Mouse (Mus musculus) thymus, postnatal 4 days (tissue): ENCODE data around the gene Ear1.
"Not testable (repeated sequence)": the region's sequence is repeated elsewhere in the genome, so short reads cannot be mapped to it uniquely, and the experiment has no call there.

Experiments
- DNase-seq: peaks from one replicate; pipeline ENCODE4 v3.0.0; 2021

The Ear1 gene

DNA sequence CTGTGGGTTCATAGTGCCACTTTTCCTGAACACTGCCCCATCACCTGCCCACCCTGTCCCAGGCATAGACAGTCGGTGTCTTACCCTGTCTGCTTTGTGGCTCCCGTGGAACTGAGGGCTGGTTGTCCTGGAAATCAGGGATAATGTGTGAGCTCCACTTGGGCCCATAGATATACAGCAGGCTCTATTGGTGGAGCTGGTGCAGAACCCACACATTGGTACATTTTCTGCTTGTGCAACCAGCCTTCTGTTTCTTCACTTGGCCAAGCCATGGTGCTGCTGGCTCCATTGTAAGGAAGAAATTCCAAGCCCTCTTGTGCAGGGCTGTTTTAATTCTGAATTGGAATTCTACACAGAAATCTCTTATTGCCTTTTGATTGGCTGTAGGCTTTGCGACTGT lies at the start of gene Ear1:
Ear1 (minus strand) TSS at position 101 of the 400 bp plus-strand sequence.
- not testable (repeated sequence) for DNase-seq

DNA sequence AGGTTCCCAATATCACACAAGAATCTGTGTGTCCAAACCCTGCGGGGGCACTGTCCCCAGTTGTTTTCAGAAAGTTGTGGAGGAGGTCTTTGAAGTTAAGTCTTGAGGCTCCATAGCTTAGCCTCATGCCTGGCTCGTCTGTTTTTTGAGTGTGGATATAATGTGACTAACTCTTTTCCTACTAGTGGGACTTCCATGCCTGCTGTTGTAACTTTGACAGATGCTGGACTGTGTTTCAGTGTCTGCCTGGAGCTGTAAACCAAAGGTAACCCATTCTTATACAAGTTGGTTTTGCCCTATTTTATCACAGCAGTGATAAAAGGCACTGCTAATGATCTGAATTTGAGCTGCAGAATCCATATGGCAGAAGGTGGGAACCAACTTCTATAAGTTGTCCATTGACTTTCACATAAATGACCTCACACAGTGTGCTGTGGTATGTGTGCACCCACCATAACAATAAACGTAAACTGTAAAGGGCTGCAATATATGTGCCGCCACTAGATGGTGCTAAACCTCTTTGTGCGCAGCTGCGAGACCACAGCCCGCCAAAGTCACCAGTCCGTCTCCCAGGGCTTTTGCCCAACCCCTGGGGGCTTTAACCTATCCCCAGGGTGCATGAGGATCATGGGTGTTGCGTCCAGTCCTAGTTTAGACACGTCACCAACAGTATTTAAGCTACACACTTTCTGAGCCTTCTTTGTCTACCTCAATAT lies 49.5 kb upstream of the Ear1 start, which contains the start of gene Gm8113:
Gm8113 (plus strand) TSS at position 703 of the 716 bp plus-strand sequence.
- DNase-seq: peak; percentile 64

DNA sequence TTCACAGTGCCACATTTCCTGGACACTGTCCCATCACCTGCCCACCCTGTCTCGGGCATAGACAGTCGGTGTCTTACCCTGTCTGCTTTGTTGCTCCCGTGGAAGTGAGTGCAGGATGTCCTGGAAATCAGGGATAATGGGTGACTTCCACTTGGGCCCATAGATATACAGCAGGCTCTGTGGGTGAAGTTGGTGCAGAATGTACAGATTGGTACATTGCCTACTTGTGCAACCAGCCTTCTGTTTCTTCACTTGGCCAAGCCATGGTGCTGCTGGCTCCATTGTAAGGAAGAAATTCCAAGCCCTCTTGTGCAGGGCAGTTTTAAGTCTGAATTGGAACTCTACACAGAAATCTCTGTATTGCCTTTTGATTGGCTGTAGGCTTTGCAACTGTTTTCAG lies 48.1 kb upstream of the Ear1 start, which contains the start of gene Ear10:
Ear10 (minus strand) TSS at position 101 of the 400 bp plus-strand sequence.
- not testable (repeated sequence) for DNase-seq

DNA sequence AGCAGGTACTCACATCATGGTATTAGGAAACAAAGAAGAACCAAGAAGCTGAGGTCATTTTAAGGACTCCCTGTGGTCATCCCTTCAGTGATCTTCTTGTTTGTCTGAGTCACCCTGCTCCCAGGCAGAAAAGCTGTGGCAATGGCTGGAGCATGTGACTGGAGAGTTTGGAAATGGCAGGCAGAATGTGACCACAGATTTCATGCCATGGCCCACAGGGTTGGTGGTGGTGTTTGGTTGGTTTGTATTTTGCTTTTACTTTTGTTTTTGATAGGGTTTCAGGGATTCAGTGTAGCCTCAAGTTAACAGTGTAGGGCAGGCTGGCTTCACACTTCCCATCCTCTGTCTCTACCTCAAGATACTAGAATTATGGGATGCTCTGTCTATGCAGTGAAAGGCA lies 42.9 kb upstream of the Ear1 start:
- DNase-seq: not testable (repeated sequence)

DNA sequence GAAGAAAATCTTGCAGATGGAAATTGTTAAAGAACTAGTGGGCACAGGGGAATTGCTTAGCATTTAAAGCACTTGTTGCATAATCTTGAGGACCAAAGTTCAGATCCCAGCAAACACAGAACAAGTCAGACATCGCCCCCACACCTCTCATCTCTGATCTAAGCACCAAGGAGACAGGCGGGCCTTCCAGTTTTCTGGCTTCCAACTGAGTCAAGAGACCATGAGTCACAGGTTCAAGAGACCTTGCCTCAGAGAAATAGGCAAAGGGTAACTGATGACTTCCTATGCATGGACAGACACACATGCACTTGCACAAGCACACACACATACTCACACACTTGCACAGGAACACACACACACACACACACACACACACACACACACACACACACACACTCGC lies 23.3 kb upstream of the Ear1 start:
- not testable (repeated sequence) for DNase-seq

DNA sequence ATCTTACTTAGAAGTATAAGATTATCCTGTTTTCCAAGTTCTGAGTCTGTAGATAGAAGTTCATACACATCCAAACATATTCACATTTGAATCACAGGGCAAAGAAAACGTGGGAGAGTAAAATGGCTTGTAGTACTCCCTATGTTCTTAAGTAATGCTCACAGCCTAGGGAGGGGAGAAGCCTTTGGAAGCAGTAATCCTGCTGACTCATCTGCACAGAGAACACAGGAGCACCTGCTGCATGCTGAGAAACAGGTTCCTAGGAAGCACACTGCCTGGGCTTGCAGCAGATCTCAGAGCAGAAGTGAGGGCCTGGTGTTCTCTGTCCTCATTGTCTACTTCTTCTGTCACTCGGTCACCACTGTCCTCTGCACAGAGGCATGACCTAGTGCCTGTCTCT lies 20.0 kb upstream of the Ear1 start:
- not testable (repeated sequence) for DNase-seq

DNA sequence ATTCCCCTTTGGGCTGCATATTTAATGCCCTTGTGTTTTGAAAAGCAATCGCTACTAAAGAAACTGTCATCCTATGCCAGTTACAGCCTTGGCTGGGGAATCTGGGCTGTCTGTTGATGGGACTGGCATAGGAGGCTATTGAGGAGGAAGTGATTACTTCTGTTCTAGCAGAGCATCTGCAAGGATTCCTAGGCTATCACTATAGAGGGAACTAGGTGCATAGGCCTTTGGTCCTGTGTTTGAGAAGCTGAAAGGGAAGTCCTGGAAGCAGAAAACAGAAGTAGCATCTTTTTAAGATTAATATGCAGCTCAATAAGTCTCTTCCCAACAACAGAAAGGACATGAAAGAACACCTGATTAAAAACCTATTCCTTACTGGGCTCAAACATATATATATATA lies 16.0 kb upstream of the Ear1 start:
- DNase-seq: not testable (repeated sequence)

DNA sequence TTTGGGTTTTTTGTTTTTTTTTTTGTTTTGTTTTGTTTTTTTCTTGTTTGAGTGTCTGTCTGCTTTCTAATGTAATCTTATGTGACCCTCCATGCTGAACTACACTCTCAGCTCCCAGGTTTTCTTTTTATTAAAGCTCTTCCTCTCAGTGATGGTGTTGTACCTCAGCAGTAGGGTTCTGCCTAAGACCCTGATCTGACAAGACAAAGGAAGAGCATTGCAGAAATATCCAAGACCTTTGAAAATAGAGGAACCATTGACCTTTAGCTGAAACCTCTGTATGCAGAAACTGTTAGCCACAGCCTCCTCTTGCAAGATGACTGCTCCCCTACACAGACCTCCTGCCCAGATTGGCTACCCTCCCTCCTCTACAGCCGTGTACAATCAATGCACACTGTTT lies 10.9 kb upstream of the Ear1 start:
- DNase-seq: not testable (repeated sequence)

DNA sequence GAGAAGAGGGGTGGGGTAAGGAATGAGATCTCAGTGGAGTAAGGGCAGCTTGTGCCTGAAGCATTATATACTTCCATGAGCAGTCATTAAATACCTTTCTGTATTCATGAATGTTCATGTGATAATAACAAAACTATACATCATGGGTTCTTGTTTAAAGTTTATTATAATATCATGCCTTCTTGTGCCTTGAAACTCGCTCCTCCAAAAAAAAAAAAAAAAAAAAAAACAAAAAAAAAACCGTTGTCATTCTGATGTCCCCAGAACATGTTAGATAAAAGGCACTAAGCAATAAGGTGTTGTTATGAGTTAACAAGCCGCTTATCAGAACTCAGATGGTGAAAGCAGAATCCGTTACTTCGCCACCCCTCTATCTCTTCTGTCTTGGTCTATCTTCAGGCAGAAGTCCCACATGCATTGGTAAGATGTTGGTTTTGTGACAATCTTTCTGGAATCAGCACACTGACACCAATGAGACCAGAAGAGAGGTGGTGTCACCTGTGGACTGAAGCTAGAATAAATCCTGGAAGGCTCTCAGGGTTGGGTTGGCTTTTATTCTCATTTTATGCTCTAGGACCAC lies 4.7 kb upstream of the Ear1 start:
- DNase-seq: not testable (repeated sequence)

DNA sequence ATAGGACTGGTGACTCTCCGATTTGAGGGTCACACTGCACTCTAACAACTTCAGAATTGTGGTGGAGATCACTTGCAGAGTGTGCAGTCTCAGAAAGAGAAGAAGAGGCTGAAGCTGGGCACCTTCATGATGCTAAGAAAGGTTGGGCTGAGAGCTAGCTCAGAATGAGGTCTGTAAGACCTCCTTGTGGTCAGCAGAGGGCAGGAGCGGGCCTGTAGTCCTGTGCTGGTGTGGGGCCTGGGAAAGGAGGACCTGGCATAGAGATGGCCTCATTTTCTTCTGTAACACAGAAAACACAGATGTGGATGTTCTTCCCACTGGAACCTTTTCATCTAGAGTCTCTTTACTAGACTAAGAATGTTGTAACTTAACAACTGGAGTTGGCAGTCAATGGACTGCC lies 2.5 kb upstream of the Ear1 start:
- DNase-seq: not testable (repeated sequence)

DNA sequence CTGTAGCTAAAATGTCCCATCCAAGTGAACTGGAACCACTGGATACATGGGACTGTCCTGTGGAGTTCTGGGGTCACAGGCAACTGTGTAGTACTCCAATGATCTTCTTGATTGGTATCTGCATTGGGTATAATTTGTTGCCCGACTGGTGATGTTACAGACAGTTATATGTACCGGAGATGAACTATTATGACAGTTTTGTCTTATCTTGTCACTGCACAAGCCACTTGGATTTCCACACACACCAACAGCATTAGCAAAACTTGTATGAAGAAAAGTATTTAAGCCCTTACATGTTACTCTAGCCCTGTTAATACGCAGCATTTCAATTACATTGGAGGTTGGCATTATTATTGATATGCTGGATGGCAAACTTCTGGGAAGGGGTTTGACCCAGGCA lies 455 bp downstream of the Ear1 start:
- not testable (repeated sequence) for DNase-seq

DNA sequence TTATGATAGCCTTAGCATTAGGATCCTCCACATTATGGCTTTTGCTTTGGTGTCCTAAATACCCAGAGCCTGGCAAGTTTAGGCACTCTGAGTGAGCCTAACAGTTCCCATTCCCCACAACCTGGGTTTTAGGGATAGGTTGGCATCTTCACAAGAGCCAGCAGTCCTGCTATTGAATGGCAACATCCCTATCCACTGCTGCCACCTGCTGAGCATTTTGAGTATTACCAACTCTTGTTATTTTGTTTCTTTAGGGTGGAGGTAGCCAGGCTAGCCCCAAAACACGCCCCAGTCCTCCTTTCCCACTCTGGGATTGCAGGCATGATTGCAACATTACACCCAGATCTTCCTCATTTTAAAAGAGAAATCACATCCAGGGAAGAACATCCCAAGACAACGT lies 14.8 kb downstream of the Ear1 start:
- DNase-seq: peak; percentile 6

DNA sequence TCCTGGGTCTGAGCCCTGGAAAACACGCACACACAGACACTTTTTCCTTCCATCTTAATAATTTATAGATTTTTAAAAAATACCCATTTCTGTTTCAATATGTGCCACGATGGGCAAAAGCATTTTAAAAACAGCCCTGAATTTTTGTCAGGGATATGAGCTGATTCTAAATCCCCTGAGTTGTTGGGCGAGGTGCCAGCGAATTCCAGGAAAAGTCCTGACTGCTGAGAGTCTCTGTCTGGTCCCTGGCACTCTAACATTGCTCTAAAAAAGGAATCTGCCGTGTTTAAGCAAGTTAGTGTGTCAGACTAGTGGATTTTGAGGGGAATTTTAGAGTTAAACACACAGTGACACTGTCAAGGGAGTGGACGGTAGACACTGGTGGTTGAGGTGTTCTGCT lies 15.9 kb downstream of the Ear1 start:
- DNase-seq: not testable (repeated sequence)

DNA sequence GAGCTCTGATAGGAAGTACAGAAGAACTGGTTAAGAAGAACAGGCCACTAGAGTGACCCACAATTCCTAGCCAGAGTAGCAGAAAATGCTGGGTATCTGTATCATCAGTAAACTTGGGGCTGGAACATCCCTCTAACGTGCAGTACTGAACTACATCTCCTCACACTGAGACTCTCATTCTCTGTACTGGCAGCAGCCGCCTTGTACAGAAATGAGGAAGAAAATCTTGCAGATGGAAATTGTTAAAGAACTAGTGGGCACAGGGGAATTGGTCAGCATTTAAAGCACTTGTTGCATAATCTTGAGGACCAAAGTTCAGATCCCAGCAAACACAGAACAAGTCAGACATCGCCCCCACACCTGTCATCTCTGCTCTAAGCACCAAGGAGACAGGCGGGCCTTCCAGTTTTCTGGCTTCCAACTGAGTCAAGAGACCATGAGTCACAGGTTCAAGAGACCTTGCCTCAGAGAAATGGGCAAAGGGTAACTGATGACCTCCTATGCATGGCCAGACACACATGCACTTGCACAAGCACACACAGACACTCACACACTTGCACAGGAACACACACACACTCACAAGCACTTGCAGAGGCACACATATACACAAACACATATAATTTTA lies 31.3 kb downstream of the Ear1 start:
- DNase-seq: not testable (repeated sequence)

DNA sequence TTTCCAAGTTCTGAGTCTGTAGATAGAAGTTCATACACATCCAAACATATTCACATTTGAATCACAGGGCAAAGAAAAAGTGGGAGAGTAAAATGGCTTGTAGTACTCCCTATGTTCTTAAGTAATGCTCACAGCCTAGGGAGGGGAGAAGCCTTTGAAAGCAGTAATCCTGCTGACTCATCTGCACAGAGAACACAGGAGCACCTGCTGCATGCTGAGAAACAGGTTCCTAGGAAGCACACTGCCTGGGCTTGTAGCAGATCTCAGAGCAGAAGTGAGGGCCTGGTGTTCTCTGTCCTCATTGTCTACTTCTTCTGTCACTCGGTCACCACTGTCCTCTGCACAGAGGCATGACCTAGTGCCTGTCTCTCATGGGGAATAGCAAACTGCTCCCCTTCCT lies 34.3 kb downstream of the Ear1 start:
- not testable (repeated sequence) for DNase-seq

DNA sequence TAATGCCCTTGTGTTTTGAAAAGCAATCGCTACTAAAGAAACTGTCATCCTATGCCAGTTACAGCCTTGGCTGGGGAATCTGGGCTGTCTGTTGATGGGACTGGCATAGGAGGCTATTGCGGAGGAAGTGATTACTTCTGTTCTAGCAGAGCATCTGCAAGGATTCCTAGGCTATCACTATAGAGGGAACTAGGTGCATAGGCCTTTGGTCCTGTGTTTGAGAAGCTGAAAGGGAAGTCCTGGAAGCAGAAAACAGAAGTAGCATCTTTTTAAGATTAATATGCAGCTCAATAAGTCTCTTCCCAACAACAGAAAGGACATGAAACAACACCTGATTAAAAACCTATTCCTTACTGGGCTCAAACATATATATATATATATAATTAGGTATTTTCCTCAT lies 40.0 kb downstream of the Ear1 start:
- DNase-seq: not testable (repeated sequence)

DNA sequence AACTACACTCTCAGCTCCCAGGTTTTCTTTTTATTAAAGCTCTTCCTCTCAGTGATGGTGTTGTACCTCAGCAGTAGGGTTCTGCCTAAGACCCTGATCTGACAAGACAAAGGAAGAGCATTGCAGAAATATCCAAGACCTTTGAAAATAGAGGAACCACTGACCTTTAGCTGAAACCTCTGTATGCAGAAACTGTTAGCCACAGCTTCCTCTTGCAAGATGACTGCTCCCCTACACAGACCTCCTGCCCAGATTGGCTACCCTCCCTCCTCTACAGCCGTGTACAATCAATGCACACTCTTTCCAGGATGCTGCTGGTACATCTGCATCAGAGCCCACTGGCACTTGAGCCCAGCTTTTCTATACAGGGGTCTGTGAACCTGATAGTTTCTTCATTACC lies 44.9 kb downstream of the Ear1 start:
- DNase-seq: not testable (repeated sequence)

DNA sequence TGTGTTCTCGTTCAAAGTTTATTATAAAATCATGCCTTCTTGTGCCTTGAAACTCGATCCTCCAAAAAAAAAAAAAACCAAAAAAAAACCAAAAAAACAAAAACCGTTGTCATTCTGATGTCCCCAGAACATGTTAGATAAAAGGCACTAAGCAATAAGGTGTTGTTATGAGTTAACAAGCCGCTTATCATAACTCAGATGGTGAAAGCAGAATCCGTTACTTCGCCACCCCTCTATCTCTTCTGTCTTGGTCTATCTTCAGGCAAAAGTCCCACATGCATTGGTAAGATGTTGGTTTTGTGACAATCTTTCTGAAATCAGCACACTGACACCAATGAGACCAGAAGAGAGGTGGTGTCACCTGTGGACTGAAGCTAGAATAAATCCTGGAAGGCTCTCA lies 51.1 kb downstream of the Ear1 start:
- DNase-seq: not testable (repeated sequence)

DNA sequence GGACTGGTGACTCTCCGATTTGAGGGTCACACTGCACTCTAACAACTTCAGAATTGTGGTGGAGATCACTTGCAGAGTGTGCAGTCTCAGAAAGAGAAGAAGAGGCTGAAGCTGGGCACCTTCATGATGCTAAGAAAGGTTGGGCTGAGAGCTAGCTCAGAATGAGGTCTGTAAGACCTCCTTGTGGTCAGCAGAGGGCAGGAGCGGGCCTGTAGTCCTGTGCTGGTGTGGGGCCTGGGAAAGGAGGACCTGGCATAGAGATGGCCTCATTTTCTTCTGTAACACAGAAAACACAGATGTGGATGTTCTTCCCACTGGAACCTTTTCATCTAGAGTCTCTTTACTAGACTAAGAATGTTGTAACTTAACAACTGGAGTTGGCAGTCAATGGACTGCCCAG lies 53.4 kb downstream of the Ear1 start:
- not testable (repeated sequence) for DNase-seq

DNA sequence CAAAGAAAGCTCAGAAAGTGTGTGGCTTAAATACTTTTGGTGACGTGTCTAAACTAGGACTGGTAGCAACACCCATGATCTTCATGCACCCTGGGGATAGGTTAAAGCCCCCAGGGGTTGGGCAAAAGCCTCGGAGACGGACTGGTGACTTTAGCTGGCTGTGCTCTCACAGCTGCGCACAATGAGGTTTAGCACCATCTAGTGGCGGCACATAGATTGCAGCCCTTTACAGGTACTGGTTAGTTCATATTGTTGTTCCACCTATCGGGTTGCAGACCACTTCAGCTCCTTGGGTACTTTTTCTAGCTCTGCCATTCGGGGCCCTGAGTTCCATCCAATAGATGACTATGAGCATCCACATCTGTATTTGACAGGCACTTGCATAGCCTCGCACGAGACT lies 62.9 kb downstream of the Ear1 start:
- DNase-seq: peak; percentile 52

DNA sequence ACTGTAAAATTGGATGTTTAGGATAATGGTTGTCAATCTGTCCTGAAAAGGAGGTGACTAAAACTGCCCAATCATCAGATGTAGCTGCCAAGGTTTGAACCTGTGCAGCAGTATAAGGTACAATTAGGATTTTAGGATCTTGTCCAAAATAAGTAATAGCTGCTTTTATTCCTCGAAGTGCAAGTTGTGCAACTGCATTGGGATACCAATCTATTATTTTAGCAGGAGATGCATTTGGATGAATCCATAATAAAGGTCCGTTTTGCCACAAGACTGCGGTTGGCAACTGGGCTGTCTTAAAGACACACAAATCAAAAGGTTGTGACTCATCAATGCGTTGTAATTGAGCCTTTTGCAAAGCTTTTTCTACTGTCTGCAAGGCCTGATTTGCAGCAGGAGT lies 67.2 kb downstream of the Ear1 start:
- DNase-seq: not testable (repeated sequence)

DNA sequence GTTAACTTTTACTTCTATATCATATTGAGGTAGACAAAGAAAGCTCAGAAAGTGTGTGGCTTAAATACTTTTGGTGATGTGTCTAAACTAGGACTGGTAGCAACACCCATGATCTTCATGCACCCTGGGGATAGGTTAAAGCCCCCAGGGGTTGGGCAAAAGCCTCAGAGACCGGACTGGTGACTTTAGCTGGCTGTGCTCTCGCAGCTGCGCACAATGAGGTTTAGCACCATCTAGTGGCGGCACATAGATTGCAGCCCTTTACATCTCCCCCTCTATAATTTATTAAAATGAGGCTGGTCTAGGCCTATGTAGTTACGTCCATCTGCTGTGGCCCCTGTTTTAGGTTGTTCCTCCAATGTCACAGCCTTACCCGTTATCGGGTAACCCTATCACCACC lies 70.9 kb downstream of the Ear1 start:
- not testable (repeated sequence) for DNase-seq

DNA sequence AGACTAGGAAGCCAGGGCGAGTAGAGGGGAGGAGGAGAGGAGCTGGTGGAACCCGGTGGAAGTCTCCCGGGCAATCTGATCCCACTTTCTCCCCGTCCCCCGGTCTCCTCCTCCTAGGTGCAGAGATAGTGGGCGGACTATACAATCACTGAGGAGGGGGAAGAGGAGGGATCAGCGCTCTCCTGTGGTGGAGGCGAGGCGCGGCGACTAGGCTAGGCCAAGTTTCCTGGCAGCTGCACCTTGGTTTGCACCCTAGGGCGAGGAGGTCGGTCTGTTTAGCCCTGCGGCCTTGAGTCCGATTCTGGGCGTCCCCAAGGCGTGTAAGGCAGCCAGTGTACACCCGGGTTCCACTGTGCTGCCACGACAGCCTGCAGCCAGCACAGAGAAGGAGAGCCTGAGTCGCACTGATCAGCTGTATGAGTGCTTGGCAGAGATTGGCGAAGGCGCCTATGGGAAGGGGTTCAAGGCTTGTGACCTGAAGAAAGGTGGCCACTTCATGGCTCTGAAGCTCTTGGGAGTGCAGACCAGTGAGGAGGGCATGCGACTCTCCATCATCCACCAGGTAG lies 78.3 kb downstream of the Ear1 start:
- not testable (repeated sequence) for DNase-seq
